Mouse (Mus musculus) C2C12 (cell line): ENCODE measurements around the gene Rims3.

Source experiments
- CTCF ChIP-seq: IDR thresholded peaks from one replicate; pipeline ENCODE4 v1.5.1; 2011; ENCODE audit not compliant: control insufficient read depth, insufficient read depth, insufficient read length
- FOSL1 ChIP-seq: IDR thresholded peaks from one replicate; pipeline ENCODE4 v1.8.0; 2011; ENCODE audit warnings: mild to moderate bottlenecking, low read length; ENCODE audit not compliant: poor library complexity, insufficient read depth, severe bottlenecking
- MAX ChIP-seq: IDR thresholded peaks from one replicate; pipeline ENCODE4 v1.6.1; 2011; ENCODE audit warnings: mild to moderate bottlenecking, control low read depth
- MYOD1 ChIP-seq: IDR thresholded peaks from one replicate; pipeline ENCODE4 v1.6.1; 2011; ENCODE audit warnings: low read depth; ENCODE audit not compliant: control insufficient read depth, insufficient read length
- MYOG ChIP-seq: IDR thresholded peaks from one replicate; pipeline ENCODE4 v1.6.1; 2011; ENCODE audit not compliant: control insufficient read depth, insufficient read length; ENCODE audit errors: extremely low read depth
- USF1 ChIP-seq: IDR thresholded peaks from one replicate; pipeline ENCODE4 v1.6.1; 2011; ENCODE audit warnings: low read depth, mild to moderate bottlenecking, control low read depth, moderate library complexity

DNA sequence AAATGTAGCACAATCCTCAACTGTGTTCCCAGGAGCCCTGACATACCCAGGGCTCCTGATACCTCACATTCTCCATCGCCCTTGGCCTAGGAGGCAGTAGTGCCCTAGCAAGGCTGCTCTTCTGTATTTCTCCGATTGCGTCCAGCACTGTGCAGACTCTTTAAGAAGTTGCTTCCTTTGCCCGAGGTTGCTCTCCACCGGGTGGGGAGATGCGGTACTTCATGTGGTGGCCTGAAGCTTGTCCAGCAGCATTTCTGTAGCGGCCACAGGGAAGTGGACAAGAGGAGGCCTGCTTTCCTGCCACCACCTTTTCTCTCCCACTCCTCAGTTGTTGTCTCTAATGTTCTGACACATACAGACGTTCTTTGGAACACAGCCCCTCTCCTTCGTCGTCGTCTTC is 40.0 kb downstream of the Rims3 start:
- TF ChIP-seq MAX (no peak), MYOG (no peak), CTCF (no peak), USF1 (no peak), MYOD1 (no peak), FOSL1 (no peak)
